In the genomic region with DNA sequence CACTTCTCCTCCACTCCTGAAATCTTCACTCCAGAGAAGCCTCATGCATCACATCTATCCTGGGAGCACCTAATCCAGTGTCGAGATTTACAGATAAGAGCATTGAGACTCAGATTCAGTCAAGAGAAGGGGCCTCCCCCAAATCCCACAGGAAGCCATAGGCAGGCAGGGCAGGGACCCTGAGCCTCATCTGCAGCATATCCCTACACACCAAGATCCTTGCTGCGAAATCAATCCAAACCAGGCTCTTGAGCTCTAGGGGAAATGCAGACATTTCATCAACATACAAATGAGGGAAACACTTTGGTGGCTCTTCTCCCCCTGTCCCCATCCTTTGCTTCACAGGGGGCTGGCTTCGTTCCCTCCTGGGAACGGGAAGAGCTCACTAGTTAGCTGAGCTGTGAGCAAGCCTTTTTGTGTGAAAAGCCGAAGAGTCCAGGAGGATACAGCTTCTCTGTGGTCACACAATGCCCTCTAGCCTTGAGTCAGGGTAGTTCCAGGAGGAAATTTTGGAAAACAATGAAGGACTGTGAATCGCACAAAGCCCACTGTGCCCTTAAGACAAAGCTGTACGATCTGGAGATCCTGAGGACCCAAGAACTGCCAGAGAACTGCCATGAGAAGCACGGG, we compare ENCODE assay signal across 9 mouse cellular contexts.
DNase-seq lines count a peak whose midpoint lies in the region; ATAC-seq and TF ChIP-seq lines count a peak whose summit lies in the region.
"Had no signal": no experiment of that assay in that cellular context is flagged by ENCODE, and none has a peak within 500 bp of the region (broad histone marks: within the 10 kb centered on the region; RNA-seq: fewer than 3 reads in every experiment).

No protein-coding gene starts in this region.

- no peaks in the 10 kb centered on the region for H3K9me3 ChIP-seq in intestine, postnatal 0 days (ENCODE audit: control insufficient read depth)
- H3K9me3 ChIP-seq in intestine, embryonic 15.5 days = no peaks in the 10 kb centered on the region
- H3K9me3 ChIP-seq in midbrain, embryonic 15.5 days = no peaks in the 10 kb centered on the region

- H3K4me2 ChIP-seq in intestine, postnatal 0 days (replicated peaks; ENCODE audit: low read depth) = no peak overlapping the region
- no peak overlapping the region for H3K4me2 ChIP-seq in intestine, embryonic 15.5 days (replicated peaks)
- H3K4me2 ChIP-seq in midbrain, embryonic 15.5 days = peak overlapping the region; percentile 27

- peak; percentile 64 to 65 for DNase-seq in cerebellum, postnatal 14 days
- peak; percentile 22 for DNase-seq in heart, adult 8-10 months (ENCODE audit: low spot score)
- peak; percentile 41 to 42 for DNase-seq in layer of hippocampus, adult 2 months (ENCODE audit: low spot score in 2 of 2)
- DNase-seq in spleen, adult 18-20 months = no peak
- DNase-seq in ovary, adult 18-20 months (ENCODE audit: low spot score) = no peak

- H3K27ac ChIP-seq in intestine, postnatal 0 days (ENCODE audit: low read depth, low read length) = no peak overlapping the region
- no peak overlapping the region for H3K27ac ChIP-seq in intestine, embryonic 15.5 days
- H3K27ac ChIP-seq in layer of hippocampus, adult 2 months = no peak overlapping the region
- 0 out of 2 replicates have a peak overlapping the region, but pooled peaks have one; percentile 29 for H3K27ac ChIP-seq in midbrain, embryonic 15.5 days
- H3K27ac ChIP-seq: macrophage had no signal

- H3K4me3 ChIP-seq in intestine, postnatal 0 days (ENCODE audit: low read depth, low read length) = no peak overlapping the region
- H3K4me3 ChIP-seq in intestine, embryonic 15.5 days (replicated peaks) = no peak overlapping the region
- H3K4me3 ChIP-seq in layer of hippocampus, adult 2 months = no peak overlapping the region; the same call in 1 of the 2 replicates
- no peak overlapping the region for H3K4me3 ChIP-seq in midbrain, embryonic 15.5 days

- peak; percentile 71 for TF ChIP-seq CTCF in intestine, postnatal 0 days (IDR thresholded peaks at IDR 0.05; ENCODE audit: low read depth)
- peak; percentile 84 for TF ChIP-seq CTCF in layer of hippocampus, adult 2 months (conservative IDR thresholded peaks at IDR 0.05)

- no peak overlapping the region for H3K9ac ChIP-seq in intestine, postnatal 0 days (ENCODE audit: low read depth, low read length)
- H3K9ac ChIP-seq in intestine, embryonic 15.5 days = no peak overlapping the region
- no peak overlapping the region; the same call in 1 of the 2 replicates for H3K9ac ChIP-seq in midbrain, embryonic 15.5 days

- 26% methylated on average over 8 of the region's 8 CpGs for WGBS in intestine, postnatal 0 days
- 28% methylated on average over 8 of the region's 8 CpGs for WGBS in intestine, embryonic 15.5 days
- WGBS in midbrain, embryonic 15.5 days = 10% methylated on average over 8 of the region's 8 CpGs

- H3K27me3 ChIP-seq in intestine, postnatal 0 days (replicated peaks; ENCODE audit: control insufficient read depth, insufficient read depth, low read length) = no peaks in the 10 kb centered on the region
- no peaks in the 10 kb centered on the region for H3K27me3 ChIP-seq in intestine, embryonic 15.5 days (replicated peaks)
- no peaks in the 10 kb centered on the region for H3K27me3 ChIP-seq in midbrain, embryonic 15.5 days (replicated peaks)

- H3K4me1 ChIP-seq in intestine, postnatal 0 days (replicated peaks; ENCODE audit: control insufficient read depth, insufficient read depth, low read length) = no peaks in the 10 kb centered on the region
- no peaks in the 10 kb centered on the region for H3K4me1 ChIP-seq in intestine, embryonic 15.5 days (replicated peaks)
- peaks cover 10% of the 10 kb centered on the region for H3K4me1 ChIP-seq in midbrain, embryonic 15.5 days

- H3K36me3 ChIP-seq in intestine, postnatal 0 days (ENCODE audit: control insufficient read depth, insufficient read depth) = no peaks in the 10 kb centered on the region
- H3K36me3 ChIP-seq in intestine, embryonic 15.5 days = no peaks in the 10 kb centered on the region
- no peaks in the 10 kb centered on the region for H3K36me3 ChIP-seq in midbrain, embryonic 15.5 days (replicated peaks)

- no peak for ATAC-seq in intestine, postnatal 0 days
- ATAC-seq in intestine, embryonic 15.5 days = no peak; the same call in 1 of the 2 replicates
- peak; percentile 80 for ATAC-seq in midbrain, embryonic 15.5 days (replicated peaks)

Comparison
In these comparisons a context has a peak if more than half of its experiments do, and no peak if none do; other contexts are left out.
1. DNase-seq: peak in cerebellum, postnatal 14 days (2 of 2), heart, adult 8-10 months (single experiment) and layer of hippocampus, adult 2 months (2 of 2); none in spleen, adult 18-20 months (0 of 2) and ovary, adult 18-20 months (single experiment).